Mouse (Mus musculus) megakaryocyte, embryonic 14.5 days (primary cell): Measurements from ENCODE around the gene Sgcd.

Experiments
- FLI1 ChIP-seq: IDR thresholded peaks from 2 replicates; pipeline ENCODE4 v1.6.1; 2012; ENCODE audit warnings: low read length, inconsistent platforms, mixed read lengths
- GATA1 ChIP-seq: IDR thresholded peaks from 3 replicates; pipeline ENCODE4 v1.6.1; 2012; ENCODE audit warnings: mixed read lengths, low read length, inconsistent platforms, borderline replicate concordance

- no peak for TF ChIP-seq GATA1
- TF ChIP-seq FLI1, result no peak
Measured at GRCm38 (mm10) chr11:47174977-47175376, 813.8 kb downstream of the Sgcd start.
